Mouse (Mus musculus) neural tube, embryonic 13.5 days (tissue): ENCODE measurements around the gene Zfp652. TPM values are rescaled to one million over a fixed set of nuclear protein-coding genes. Genes with fewer than 3 reads are reported as not detected.

Source experiments
- ATAC-seq: fragments of 200-750 bp; cut with Nextera tagmentation; 2 replicates; pipeline ENCODE4 v1.8.0; 2017; ENCODE audit warnings: low read depth, mild to moderate bottlenecking, moderate TSS enrichment, moderate library complexity
- H3K27ac ChIP-seq: fragments of 300-500 bp; sonication (generic); replicated peaks from 2 replicates; pipeline ENCODE4 v1.5.1; 2015; ENCODE audit warnings: moderate library complexity, mild to moderate bottlenecking, inconsistent platforms
- H3K27me3 ChIP-seq: fragments of 300-500 bp; sonication (generic); 2 replicates; pipeline ENCODE4 v1.6.1; 2015; ENCODE audit warnings: mild to moderate bottlenecking, inconsistent platforms
- H3K36me3 ChIP-seq: fragments of 300-500 bp; sonication (generic); 2 replicates; pipeline ENCODE4 v1.6.1; 2015; ENCODE audit warnings: mild to moderate bottlenecking, inconsistent platforms
- H3K4me1 ChIP-seq: fragments of 300-500 bp; sonication (generic); replicated peaks from 2 replicates; pipeline ENCODE4 v1.6.1; 2015; ENCODE audit warnings: inconsistent platforms
- H3K4me2 ChIP-seq: fragments of 300-500 bp; sonication (generic); 2 replicates; pipeline ENCODE4 v1.6.1; 2015; ENCODE audit warnings: inconsistent platforms, mild to moderate bottlenecking, moderate library complexity
- H3K4me3 ChIP-seq: fragments of 300-500 bp; sonication (generic); 2 replicates; pipeline ENCODE4 v1.5.1; 2015; ENCODE audit warnings: mild to moderate bottlenecking, inconsistent platforms
- H3K9ac ChIP-seq: fragments of 300-500 bp; sonication (generic); 2 replicates; pipeline ENCODE4 v1.6.1; 2015; ENCODE audit warnings: moderate library complexity, mild to moderate bottlenecking, inconsistent platforms
- H3K9me3 ChIP-seq: fragments of 300-500 bp; sonication (generic); 2 replicates; pipeline ENCODE4 v1.6.1; 2016; ENCODE audit warnings: inconsistent platforms
- WGBS: fragments of 180-500 bp; shearing (Covaris S2); methylation state at CpG from one replicate; pipeline ENCODE4 v1.1.7; 2015; 5-methylcytosine and 5-hydroxymethylcytosine counted together
- polyA plus RNA-seq: library from polyadenylated mRNA; unstranded; fragments of >200 nt; fragmentation: Nextera tagmentation; extraction: Ambion mirVana; gene quantifications from 2 replicates; pipeline ENCODE4 v1.2.1, GENCODE M21; 2015

Zfp652 gene
- polyA plus RNA-seq, 1 experiment from 2014 or later: 30.1 TPM

GRCm38 (mm10) chr11:95773264-95773663 is 60.8 kb downstream of the Zfp652 start:
- Histone ChIP-seq H3K4me3 (no peak overlapping the region), H3K9ac (no peak overlapping the region), H3K4me2 (no peak overlapping the region), H3K4me1 (0 out of 2 replicates have a peak, but pooled peaks cover 5% of the 10 kb centered on the region), H3K27ac (no peak overlapping the region), H3K27me3 (no peaks in the 10 kb centered on the region), H3K9me3 (no peaks in the 10 kb centered on the region), H3K36me3 (peaks cover 31% of the 10 kb centered on the region)
- WGBS: 86% methylated on average over 3 of the region's 3 CpGs
- ATAC-seq: no peak

- Histone ChIP-seq H3K4me3 (no peak overlapping the region), H3K27ac (no peak overlapping the region), H3K36me3 (peaks cover 11% of the 10 kb centered on the region), H3K4me2 (no peak overlapping the region), H3K9me3 (no peaks in the 10 kb centered on the region), H3K9ac (no peak overlapping the region), H3K27me3 (no peaks in the 10 kb centered on the region), H3K4me1 (no peaks in the 10 kb centered on the region)
- ATAC-seq: no peak
- 88% methylated on average over 17 of the region's 17 CpGs for WGBS
Measured at GRCm38 (mm10) chr11:95777323-95778297, 65.1 kb downstream of the Zfp652 start.

DNA sequence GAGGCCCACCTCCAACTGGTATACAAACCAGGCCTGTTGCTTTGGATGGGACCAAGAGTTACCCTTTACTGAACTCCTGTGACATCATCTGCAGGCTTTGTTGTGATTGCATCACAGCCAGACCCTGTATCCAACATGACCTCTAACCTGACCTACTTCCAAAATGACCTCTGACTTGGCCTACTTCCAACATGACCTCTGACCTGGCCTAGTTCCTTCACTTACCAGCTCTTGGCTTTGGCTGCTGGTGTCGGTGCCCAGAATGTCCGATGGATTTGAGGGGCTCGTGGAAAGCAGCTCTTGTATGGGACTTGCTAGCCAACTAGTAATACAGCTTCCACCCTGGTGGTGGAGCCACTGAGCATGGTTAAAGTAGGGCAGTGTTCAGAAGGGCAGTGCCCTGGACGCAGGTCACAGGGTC is 66.4 kb downstream of the Zfp652 start:
- Histone ChIP-seq H3K4me3 (no peak overlapping the region), H3K4me2 (no peak overlapping the region), H3K27me3 (no peaks in the 10 kb centered on the region), H3K9ac (no peak overlapping the region), H3K9me3 (no peaks in the 10 kb centered on the region), H3K4me1 (no peaks in the 10 kb centered on the region), H3K27ac (no peak overlapping the region), H3K36me3 (peaks cover 11% of the 10 kb centered on the region)
- 76% methylated on average over 4 of the region's 4 CpGs for WGBS
- no peak for ATAC-seq

DNA sequence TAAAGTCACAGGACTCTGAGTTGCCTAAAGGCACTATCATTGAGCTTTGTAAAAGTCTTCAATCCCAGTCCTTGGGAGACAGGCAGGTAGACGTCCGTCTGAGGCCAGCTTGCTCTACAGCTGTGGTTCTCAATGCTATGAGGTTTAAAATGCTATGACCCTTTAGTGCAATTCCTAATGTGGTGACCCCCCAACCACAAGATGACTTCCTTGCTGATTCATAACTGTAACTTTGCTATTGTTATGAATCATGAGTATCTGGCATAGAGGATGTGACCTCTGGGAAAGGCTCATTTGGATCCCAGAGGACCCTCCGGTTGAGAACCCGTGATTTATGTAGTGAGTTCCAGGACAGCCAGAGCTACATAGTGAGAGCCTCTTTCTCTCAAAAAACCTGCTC is 66.9 kb downstream of the Zfp652 start:
- no peak overlapping the region for H3K9ac ChIP-seq
- H3K36me3 ChIP-seq: peaks cover 11% of the 10 kb centered on the region
- no peak overlapping the region for H3K27ac ChIP-seq
- no peak overlapping the region for H3K4me3 ChIP-seq
- H3K4me2 ChIP-seq: no peak overlapping the region
- H3K9me3 ChIP-seq: no peaks in the 10 kb centered on the region
- WGBS: 84% methylated on average over 4 of the region's 4 CpGs
- no peak for ATAC-seq
- no peaks in the 10 kb centered on the region for H3K27me3 ChIP-seq
- H3K4me1 ChIP-seq: no peaks in the 10 kb centered on the region

- H3K27me3 ChIP-seq: no peaks in the 10 kb centered on the region
- no peak overlapping the region for H3K27ac ChIP-seq
- no peak overlapping the region for H3K4me3 ChIP-seq
- H3K4me1 ChIP-seq: no peaks in the 10 kb centered on the region
- H3K36me3 ChIP-seq: peaks cover 6% of the 10 kb centered on the region
- ATAC-seq: no peak
- H3K9ac ChIP-seq: no peak overlapping the region
- H3K4me2 ChIP-seq: no peak overlapping the region
- no peaks in the 10 kb centered on the region; the same call in 1 of the 2 replicates for H3K9me3 ChIP-seq
- 87% methylated on average over 8 of the region's 8 CpGs for WGBS
Measured at GRCm38 (mm10) chr11:95780480-95780879, 68.0 kb downstream of the Zfp652 start.

GRCm38 (mm10) chr11:95781557-95781956 is 69.1 kb downstream of the Zfp652 start:
- no peak overlapping the region for H3K4me3 ChIP-seq
- peaks cover 5% of the 10 kb centered on the region; the same call in 1 of the 2 replicates for H3K36me3 ChIP-seq
- H3K4me2 ChIP-seq: no peak overlapping the region
- 82% methylated on average over 11 of the region's 11 CpGs for WGBS
- no peaks in the 10 kb centered on the region for H3K27me3 ChIP-seq
- H3K9ac ChIP-seq: no peak overlapping the region
- no peak for ATAC-seq
- H3K9me3 ChIP-seq: no peaks in the 10 kb centered on the region; the same call in none of the 2 replicates
- H3K27ac ChIP-seq: no peak overlapping the region
- no peaks in the 10 kb centered on the region for H3K4me1 ChIP-seq

DNA sequence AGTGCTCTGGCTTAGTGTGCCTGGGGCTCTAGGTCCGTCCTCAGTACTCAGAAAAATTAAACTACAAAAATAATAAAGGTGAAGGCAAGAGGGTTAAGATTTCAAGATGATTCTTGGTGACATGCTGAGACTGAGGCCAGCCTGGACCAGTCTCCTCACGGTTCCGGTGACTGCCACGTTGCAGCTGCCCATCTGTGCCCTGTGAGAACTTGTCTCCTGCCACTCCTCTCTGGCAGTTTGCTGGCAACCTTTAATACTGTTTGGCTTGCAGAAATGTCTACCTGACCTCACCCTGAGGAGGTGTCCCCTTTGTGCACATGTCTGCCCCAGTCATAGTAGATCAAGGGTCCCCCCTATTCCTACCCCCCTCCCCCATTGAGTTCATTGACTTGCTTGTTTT is 71.0 kb downstream of the Zfp652 start:
- 77% methylated on average over 4 of the region's 4 CpGs for WGBS
- Histone ChIP-seq H3K9ac (no peak overlapping the region), H3K4me2 (no peak overlapping the region), H3K27me3 (no peaks in the 10 kb centered on the region), H3K36me3 (no peaks in the 10 kb centered on the region), H3K27ac (no peak overlapping the region), H3K4me3 (no peak overlapping the region), H3K9me3 (no peaks in the 10 kb centered on the region; the same call in none of the 2 replicates), H3K4me1 (no peaks in the 10 kb centered on the region)
- no peak for ATAC-seq

DNA sequence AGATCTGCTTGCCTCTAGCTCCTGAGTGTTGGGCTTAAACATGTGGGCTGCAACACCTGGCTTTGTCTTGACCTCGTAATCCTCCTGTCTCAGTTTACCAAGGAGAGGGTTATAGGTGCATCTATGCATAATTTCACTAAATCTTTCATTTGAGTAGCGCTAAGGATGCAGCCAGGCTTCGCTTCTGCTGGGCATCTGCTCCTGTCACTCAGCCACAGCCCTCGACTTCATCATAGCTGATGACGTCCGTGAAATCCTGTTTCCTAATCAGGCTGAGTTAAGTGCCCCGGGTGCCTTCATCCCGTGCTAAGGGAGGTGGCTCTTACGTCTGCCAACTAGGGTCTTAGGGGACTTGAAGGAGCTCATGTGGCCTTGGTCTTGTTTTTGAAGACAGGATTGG is 71.5 kb downstream of the Zfp652 start:
- WGBS: 86% methylated on average over 9 of the region's 9 CpGs
- H3K4me2 ChIP-seq: no peak overlapping the region

DNA sequence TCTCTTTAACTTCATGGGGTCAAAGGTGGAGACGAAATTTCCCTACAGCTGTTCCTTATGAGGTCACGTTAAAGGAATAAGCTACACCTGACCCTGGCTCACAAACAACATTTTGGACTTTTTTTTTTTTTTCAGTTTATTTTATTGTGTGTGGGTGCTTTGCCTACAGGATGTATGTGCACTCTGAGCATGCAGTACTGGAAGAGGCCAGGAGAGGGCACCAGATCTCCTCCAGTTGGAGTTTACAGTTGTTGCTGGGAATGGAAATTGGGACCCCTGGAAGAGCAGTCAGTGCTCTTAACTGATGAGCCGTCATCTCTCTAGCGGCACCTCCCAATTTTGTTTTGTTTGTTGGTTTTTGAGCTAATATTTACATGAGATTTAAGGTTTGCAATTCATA is 73.2 kb downstream of the Zfp652 start:
- Histone ChIP-seq H3K4me3 (no peak overlapping the region), H3K4me1 (no peaks in the 10 kb centered on the region), H3K27me3 (no peaks in the 10 kb centered on the region), H3K9ac (no peak overlapping the region), H3K36me3 (no peaks in the 10 kb centered on the region), H3K9me3 (no peaks in the 10 kb centered on the region; the same call in none of the 2 replicates), H3K27ac (no peak overlapping the region), H3K4me2 (no peak overlapping the region)
- 94% methylated on average over 4 of the region's 4 CpGs for WGBS
- no peak for ATAC-seq

More for the DNA sequence above, 71.5 kb downstream of the Zfp652 start:
- no peak for ATAC-seq
- H3K27me3 ChIP-seq: no peaks in the 10 kb centered on the region
- H3K9ac ChIP-seq: no peak overlapping the region
- H3K4me3 ChIP-seq: no peak overlapping the region
- no peak overlapping the region for H3K27ac ChIP-seq
- no peaks in the 10 kb centered on the region for H3K4me1 ChIP-seq
- no peaks in the 10 kb centered on the region; the same call in none of the 2 replicates for H3K9me3 ChIP-seq
- H3K36me3 ChIP-seq: no peaks in the 10 kb centered on the region

DNA sequence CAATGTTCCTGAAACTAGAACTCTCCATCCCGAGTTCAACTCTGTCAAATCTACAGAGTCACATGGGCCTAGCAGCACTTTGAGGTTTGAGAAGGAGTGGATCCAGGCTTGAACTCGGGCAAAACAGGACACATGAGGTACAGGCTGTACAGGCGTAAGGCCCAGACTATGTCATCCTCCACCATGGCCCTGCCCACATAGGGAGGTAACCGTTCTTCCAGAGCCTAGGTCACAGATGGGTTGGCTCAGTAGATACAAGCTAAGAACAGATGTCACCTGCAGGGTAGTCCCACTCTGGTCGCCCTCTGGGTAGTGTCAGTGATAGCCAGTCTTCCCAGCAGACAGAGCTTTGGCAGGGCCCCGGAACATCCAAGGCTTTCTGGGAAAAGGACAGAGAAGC is 74.0 kb downstream of the Zfp652 start:
- Histone ChIP-seq H3K4me2 (no peak overlapping the region), H3K36me3 (no peaks in the 10 kb centered on the region), H3K27me3 (no peaks in the 10 kb centered on the region), H3K4me1 (no peaks in the 10 kb centered on the region), H3K9ac (no peak overlapping the region), H3K27ac (no peak overlapping the region), H3K9me3 (no peaks in the 10 kb centered on the region; the same call in none of the 2 replicates), H3K4me3 (no peak overlapping the region)
- WGBS: 89% methylated on average over 6 of the region's 6 CpGs
- no peak for ATAC-seq

DNA sequence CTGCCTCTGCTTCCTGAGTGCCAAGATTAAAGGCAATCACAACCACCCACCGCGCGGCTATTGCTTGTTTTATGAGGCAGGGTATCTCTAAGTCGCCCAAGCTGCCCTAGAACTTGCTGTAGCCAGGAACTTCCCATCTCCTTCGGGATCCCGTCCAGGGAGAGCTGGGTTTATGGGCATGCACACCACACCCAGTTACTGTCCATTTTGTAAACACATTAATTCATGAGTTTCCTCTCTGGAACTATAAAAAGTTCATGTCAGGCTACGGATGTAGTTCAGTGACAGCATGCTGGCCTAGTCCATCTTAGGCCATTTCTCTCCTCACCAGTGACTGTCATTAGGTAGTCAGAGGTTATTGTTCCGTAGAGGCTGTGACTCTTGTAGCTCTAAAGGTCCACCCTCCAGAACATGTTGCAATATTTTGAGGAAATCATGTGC is 77.0 kb downstream of the Zfp652 start:
- no peak for ATAC-seq
- no peaks in the 10 kb centered on the region for H3K27me3 ChIP-seq
- 0 out of 2 replicates have a peak, but pooled peaks cover 6% of the 10 kb centered on the region for H3K4me1 ChIP-seq

GRCm38 (mm10) chr11:95791787-95792186 is 79.3 kb downstream of the Zfp652 start:
- WGBS: 78% methylated on average over 13 of the region's 13 CpGs
- Histone ChIP-seq H3K4me3 (no peak overlapping the region), H3K4me1 (peaks cover 17% of the 10 kb centered on the region), H3K4me2 (no peak overlapping the region), H3K27ac (no peak overlapping the region), H3K36me3 (no peaks in the 10 kb centered on the region), H3K27me3 (peaks cover 10% of the 10 kb centered on the region; the same call in 1 of the 2 replicates), H3K9ac (no peak overlapping the region), H3K9me3 (no peaks in the 10 kb centered on the region)
- ATAC-seq: no peak

More for the DNA sequence above, 77.0 kb downstream of the Zfp652 start:
- 81% methylated on average over 8 of the region's 8 CpGs for WGBS
- H3K4me2 ChIP-seq: no peak overlapping the region
- no peak overlapping the region for H3K27ac ChIP-seq
- no peaks in the 10 kb centered on the region; the same call in none of the 2 replicates for H3K9me3 ChIP-seq
- no peak overlapping the region for H3K9ac ChIP-seq
- H3K36me3 ChIP-seq: no peaks in the 10 kb centered on the region
- H3K4me3 ChIP-seq: no peak overlapping the region
